Mouse (Mus musculus): ENCODE data around the gene Pcsk4.
"Not testable (repeated sequence)": the region's sequence is repeated elsewhere in the genome, so short reads cannot be mapped to it uniquely, and the experiment has no call there.

Pcsk4 gene

GRCm38 (mm10) chr10:80347514-80347967 is 18.2 kb upstream of the Pcsk4 start:
- no peak for DNase-seq (ENCODE audit: low spot score)

DNA sequence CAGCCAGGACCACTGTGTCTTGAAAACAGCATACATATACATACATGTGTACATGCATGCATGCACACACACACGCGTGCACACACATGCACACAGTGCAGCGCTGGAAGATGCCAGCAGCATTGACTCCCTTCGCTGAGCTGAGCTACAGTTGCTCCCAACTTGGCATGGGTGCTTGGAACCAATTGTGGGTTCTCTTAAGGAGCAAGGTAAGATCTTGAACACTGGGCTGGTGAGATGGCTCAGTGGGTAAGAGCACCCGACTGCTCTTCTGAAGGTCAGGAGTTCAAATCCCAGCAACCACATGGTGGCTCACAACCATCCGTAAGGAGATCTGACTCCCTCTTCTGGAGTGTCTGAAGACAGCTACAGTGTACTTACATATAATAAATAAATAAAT is 16.6 kb upstream of the Pcsk4 start:
- not testable (repeated sequence) for DNase-seq (ENCODE audit: low spot score)

- no peak for DNase-seq (ENCODE audit: low spot score)
These were observed 15.8 kb upstream of the Pcsk4 start for GRCm38 (mm10) chr10:80345122-80345521.

- no peak for DNase-seq (ENCODE audit: low spot score)
These were observed 14.9 kb upstream of the Pcsk4 start for GRCm38 (mm10) chr10:80344131-80344661.

DNA sequence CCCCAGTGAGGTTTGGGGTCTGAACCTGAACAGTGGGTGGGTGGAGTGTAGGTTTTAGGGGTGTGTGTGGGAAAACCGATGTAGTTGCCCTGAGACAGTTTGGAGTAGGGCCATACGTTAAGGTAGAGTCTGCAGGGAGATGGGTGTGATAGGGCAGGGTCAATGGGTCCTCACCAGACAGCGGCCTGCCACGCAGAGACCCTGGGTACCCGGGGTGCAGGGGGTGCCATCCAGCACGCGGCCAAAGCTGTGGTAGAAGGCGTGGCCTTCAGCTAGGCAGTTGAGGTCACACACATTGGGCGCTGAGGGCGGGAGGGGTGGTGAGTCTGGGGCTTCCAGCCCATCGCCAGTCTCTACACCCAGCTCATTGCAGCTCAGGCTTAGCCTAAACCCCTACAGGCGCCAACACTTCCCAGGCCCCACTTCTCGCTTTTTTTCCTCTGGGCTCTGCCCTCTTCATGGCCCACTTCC is 14.2 kb upstream of the Pcsk4 start:
- DNase-seq (ENCODE audit: low spot score) = no peak

DNA sequence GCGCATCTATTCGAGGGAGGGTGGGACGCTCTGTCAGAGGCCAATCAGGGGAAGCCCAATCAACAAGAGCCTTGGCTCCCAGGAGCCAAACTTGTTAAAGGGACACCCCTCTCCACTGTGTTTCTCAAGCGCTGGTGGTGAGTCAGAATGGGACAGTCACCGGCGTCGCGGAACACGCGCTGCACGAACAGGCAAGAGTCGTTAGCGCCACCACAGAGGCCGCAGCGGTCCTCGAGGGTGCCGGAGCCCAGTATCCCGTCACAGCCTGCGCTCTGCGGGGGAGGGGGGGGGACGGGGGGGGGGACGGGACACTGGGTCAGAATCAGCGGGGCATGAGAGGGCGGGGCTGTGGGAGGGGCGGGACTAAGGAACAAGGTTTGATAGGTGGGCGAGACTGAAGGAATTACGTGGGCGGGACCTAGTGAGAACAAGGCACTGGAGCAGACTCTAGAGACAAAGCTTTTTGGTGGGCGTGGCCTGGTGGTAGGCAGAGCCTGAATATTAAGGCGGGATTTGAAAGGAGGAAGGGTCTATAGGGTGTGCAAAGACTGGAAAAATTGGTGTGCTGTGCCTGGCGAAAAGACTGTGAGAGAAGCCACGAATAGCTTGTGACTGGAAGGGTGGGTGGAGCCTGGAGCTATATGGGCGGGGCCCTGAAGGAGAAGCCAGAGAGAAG is 13.6 kb upstream of the Pcsk4 start:
- no peak for DNase-seq (ENCODE audit: low spot score)

- DNase-seq (ENCODE audit: low spot score) = no peak
These were observed 13.0 kb upstream of the Pcsk4 start for GRCm38 (mm10) chr10:80342305-80342748.

GRCm38 (mm10) chr10:80341491-80342304 is 12.4 kb upstream of the Pcsk4 start:
- no peak for DNase-seq (ENCODE audit: low spot score)

GRCm38 (mm10) chr10:80341026-80341425 is 11.7 kb upstream of the Pcsk4 start:
- DNase-seq (ENCODE audit: low spot score) = no peak

GRCm38 (mm10) chr10:80339941-80340750 is 10.8 kb upstream of the Pcsk4 start:
- DNase-seq (ENCODE audit: low spot score) = peak; percentile 80

GRCm38 (mm10) chr10:80336263-80336662 is 7.0 kb upstream of the Pcsk4 start:
- DNase-seq (ENCODE audit: low spot score) = no peak

DNA sequence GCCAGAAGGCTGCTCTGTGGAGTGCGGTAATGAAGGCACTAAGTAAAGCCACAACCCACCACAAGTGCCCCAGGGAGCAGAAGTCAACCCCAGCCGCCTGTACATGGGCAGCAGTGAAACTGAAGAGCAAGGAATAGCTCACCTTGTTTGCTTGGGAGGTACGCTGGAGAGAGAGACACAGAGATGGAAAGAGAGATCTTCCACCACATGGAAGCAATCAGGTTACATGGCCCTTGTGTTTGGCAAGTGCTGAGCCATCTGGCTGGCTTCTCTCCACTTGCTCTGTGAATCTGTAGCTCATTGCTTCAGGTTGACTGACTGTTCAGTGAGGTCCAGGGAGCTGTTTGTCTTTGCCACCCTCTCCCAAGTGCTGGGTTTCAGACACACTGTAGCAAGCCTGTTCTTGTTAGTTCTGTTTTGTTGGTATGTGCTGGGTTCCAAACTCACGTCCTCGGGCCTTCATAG is 3.3 kb upstream of the Pcsk4 start:
- peak; percentile 75 for DNase-seq (ENCODE audit: low spot score)

DNA sequence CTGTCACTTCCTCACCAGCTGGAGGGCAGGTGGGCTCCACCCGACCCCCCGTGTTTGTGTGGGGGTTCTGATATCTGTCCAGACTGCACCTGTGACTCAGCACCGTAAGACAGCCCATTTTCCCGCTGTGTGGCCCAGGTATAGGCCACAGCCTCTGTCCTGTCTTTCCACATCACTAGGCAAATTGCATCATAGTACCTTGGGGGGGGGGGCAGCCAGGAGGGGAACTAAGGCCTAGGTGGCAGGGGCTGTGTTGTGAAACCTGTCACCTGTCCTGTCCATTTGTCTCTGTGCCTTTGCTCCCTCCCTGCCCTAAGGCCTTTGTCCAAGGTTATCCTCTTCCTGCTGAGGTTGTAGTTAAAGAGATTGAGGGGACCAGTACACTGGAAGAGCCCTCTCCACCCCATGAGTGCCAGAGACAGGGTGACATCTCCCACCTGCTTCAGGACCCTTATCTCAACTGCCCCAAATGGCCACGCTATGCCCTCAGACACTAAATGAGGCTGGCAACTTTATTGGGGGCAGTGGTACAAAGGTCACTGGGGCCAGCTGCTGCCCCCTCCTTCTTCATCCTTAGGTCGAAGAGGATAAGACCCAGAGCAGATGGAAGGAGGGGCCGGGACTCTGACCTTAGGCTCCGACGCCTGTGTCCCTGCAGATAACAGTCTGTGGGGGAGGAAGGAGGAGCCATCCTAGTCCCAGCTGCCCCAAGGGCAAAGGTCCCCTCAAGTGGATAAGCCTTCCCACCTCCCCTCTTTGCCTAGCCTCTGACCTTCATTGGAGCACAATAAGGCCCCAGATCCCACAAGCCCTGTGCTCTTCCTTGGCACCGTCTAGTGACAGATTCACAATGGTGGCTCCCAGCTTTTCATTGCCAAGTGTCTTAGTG is 2.6 kb upstream of the Pcsk4 start:
- peak; percentile 70 for DNase-seq (ENCODE audit: low spot score)

- DNase-seq (ENCODE audit: low spot score) = no peak
These were observed 1.6 kb upstream of the Pcsk4 start for GRCm38 (mm10) chr10:80330888-80331287.

GRCm38 (mm10) chr10:80330084-80330483 is 786 bp upstream of the Pcsk4 start:
- DNase-seq (ENCODE audit: low spot score) = no peak

DNA sequence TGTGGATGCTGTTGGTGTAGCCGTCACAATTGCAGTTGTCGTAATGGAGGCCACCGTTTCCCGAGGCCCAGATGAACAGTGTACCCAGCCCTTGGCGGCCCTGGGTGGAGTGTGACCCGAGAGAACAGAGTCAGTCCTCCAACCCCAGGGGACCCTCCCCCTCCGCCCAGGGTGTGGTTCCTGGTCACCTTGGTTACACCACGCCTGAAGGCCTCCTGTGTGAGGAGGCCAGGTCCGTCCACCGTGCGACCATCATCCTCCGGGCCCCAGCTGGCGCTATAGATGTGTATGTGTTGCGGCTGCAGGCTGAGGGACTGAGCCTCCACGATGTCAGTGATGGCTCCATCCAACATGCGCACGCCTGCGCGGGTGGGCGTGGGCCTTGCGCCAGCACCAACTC is 4.3 kb downstream of the Pcsk4 start:
- DNase-seq (ENCODE audit: low spot score) = no peak

DNA sequence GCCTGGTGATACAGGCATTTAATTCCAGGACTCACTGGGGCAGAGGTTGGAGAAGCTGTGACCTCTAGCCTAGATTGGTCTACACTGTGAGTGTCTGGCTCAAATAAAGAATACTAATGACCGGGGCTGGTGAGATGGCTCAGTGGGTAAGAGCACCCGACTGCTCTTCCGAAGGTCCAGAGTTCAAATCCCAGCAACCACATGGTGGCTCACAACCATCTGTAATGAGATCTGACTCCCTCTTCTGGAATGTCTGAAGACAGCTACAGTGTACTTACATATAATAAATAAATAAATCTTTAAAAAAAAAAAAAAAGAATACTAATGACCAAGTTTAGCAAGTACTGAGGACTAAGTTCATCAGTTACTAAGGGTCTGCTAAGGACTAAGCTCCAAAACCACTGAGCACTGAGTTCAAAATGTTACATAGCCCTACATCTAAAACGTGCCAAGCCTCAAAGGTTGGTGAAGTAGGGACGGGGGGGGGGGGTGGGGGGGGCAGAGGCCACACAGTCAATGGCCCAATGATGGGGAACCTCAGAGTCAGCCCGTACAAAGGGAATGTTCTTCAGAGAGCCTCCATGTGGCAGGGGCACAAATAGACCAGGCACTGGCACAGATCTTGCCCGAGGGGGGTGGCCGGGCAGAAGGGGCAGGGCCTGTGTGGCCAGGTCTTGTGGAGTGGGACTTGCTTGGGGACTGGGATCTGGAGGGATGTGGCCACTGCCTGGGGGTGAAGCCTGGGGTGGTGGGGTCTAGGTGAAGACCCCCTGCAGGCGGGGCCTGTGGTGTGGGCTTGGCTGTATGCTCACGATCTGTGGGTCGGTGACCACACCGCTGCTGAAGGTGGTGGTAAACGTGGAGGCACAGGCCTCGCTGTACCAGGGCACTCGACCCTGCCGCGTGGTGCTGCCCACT is 4.9 kb downstream of the Pcsk4 start:
- DNase-seq (ENCODE audit: low spot score) = peak; percentile 24

DNA sequence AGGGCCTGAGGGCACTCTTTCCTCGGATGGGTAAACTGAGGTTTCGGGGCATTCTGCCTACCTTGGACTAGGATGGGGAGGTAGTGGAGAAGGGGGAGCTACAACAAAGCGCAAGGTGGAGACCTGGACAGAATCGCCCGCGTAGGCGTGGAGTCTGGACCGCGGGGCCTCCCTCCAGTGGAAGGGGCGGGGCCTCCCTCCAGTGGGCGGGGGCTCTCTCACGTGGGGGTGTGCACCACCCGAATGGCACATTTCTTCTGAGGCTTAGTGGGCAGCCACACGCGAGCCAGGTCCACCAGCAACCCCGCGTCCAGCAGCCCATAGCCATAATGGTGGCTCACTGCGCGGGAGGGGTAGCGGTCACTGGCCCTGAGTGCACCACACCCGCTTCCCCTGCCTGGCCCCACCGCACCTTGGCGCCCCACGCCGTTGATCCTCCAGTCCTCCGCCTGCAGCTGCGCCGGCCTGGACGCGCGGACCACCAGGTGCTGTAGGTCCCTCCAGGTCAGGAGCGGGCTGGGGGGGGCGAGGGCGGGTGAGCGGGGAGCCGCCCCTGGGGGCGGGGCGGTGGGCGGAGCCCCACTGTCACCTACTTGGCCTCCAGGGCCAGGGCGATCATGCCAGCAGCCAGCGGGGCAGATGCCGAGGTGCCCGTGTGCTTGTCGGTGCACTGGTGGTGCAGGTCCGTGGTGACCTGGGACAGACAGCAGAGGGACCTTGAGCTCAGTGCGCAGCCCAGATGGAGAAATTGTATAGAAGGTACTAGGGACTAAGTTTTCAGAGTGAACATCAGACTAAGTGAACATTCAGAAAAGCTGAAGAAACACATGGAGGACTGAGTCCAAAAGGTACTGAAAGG is 5.8 kb downstream of the Pcsk4 start:
- DNase-seq (ENCODE audit: low spot score) = peak; percentile 85

- peak; percentile 23 for DNase-seq (ENCODE audit: low spot score)
These were observed 6.5 kb downstream of the Pcsk4 start for GRCm38 (mm10) chr10:80322811-80323211.
